Mouse (Mus musculus): Measurements from ENCODE around the gene Antxrl.

Gene Antxrl

DNA sequence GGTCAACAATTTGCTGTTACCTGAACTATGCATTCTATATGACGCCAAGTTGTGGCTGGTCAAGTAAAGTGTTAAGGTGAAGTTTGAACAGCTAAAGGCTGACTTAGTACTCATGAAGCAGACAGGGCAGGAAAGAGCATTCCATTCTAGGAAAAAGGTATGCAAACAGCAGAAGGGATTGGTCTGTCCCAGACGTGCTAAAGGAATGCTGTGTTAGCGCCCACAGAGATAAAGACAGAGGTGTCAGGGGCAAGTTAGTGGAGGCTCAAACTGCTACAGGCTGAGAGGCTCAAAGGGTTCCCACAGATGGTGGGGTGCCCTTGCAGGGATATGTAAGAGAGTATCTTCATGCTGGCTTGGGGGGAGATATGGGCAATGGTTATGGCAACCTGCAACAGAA lies 51.3 kb downstream of the Antxrl start:
- no peak for DNase-seq (ENCODE audit: low spot score in 2 of 2)

DNA sequence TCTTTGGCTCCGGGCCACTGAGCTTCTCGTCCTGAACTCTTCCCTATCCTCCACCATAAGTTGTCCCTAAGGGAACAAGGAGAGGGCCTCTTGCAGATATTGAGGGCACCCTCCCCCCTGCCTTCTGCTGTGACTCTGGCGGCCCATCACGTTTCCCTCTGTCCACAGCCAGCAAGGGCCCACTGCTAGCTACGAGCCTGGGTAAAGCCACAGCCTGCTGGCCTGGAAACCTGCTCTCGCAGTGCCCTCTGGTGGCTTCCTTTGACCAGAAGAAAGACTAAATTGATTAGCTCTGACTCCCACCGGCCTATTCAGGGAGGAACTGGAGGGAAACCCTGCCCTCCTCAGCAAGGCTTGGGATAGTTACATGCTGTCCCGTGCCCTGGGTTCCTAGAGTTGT lies 52.4 kb downstream of the Antxrl start:
- peak; percentile 28 to 30 for DNase-seq (ENCODE audit: low spot score in 2 of 2)

GRCm38 (mm10) chr14:34106389-34107062 lies 54.0 kb downstream of the Antxrl start:
- no peak for DNase-seq (ENCODE audit: low spot score in 2 of 2)

GRCm38 (mm10) chr14:34107594-34107993 lies 55.1 kb downstream of the Antxrl start:
- DNase-seq (ENCODE audit: low spot score in 2 of 2) = no peak

- DNase-seq (ENCODE audit: low spot score in 2 of 2) = no peak
These were observed 61.8 kb downstream of the Antxrl start for GRCm38 (mm10) chr14:34114311-34114710.

GRCm38 (mm10) chr14:34119046-34119723 lies 66.7 kb downstream of the Antxrl start:
- no peak for DNase-seq (ENCODE audit: low spot score in 2 of 2)

DNA sequence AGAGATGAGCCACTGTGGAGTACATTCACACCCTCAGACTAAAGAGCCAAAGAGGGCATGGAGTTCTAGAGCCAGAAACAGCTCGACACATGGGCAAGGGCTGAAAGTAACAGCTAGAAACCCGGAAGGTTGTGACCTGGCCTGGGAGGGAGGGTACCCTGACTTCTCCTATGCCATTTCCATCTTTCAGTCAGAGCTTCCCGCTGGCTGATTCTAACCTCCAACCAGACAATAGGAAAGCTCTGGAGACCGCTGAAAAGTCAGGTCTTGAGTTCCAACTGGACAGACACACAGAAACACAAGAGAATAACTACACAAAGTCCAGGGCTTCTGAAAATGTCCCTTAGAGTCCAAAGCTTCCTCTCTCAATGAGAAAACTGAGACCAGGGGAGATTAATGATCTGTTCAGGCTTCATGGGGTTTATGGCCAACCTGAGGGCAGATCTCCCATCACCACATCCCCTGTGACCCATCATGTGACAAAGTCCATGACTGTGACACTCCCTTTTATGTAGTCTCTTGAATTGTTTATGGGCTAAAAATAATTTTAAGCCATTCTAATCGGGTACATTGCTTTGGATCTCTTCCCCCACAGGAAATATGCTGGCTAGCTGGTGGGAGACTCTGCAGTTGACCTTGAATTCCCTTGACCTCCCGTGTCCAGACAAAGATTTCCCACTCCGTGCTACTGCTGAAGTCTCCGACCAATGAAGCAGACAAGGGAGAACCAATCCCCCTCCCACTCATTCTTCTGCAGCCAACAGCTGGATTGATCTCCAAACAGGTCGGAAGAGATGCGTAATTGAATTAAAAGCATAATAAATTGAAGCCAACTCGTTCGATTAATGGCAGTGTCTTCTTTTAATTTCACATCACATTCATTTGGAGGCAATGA lies 67.8 kb downstream of the Antxrl start:
- no peak for DNase-seq (ENCODE audit: low spot score in 2 of 2)

DNA sequence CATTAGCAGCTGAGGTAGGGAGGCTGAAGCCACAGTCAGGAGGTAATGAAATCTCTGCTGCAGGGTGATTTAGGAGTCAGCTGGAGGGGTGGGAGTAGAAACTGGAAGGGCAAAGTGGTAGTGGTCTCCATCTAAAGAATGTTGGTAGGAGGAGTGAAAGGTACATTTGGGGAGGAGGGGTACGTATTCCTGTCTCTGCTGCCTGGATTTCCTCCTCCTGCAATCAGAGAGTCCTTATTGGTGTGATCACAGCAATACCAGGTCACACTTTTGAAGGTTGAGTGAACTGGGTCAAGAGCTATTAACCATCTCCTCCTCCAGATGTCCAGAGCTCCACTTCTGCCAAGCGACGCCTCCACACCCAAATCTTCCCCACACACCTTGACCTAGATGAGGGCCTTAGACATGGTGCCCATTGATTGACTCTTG lies 68.4 kb downstream of the Antxrl start:
- no peak for DNase-seq (ENCODE audit: low spot score in 2 of 2)

- DNase-seq (ENCODE audit: low spot score in 2 of 2) = no peak
These were observed 69.2 kb downstream of the Antxrl start for GRCm38 (mm10) chr14:34121691-34122090.

All from frontal cortex, postnatal 25 days (tissue).